Mouse (Mus musculus): ENCODE results near the gene Rpl12.

DNA sequence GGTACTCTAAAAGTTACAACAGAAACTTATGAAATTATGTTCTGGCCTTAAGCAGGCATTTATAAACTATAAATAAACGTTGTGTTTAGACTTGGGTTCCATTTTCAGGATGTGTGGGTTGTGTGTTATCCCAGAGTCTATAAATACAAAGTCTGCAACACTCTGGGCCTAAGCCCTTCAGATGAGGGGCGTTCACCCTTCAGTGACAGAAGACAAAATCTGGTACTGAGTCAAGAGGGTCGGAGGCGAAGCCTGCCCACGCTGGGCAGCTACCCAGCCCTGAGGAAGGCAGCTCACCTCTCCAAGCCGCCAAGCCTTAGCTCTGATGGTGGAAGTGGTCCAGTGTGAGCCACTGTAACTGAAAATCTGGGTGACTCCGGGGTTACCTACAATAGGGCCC is 40.8 kb downstream of the Rpl12 start:
- TF ChIP-seq TAL1 (IDR thresholded peaks at IDR 0.05; ENCODE audit: low read length) (no peak), GATA1 (IDR thresholded peaks at IDR 0.05; ENCODE audit: low read length) (no peak)

Data from erythroblast, embryonic 14.5 days (primary cell).